ENCODE assay signal across 14 mouse cellular contexts in genomic region chr8:120685591-120685990, GRCm38 (mm10). TPM values are rescaled to one million over a fixed set of nuclear protein-coding genes. Genes with fewer than 3 reads are reported as not detected.
A peak's percentile ranks its signal among the peaks of the same experiment; 100 is the strongest.
DNase-seq lines count a peak whose midpoint lies in the region; ATAC-seq lines count a peak whose summit lies in the region.
"Had no signal": no experiment of that assay in that cellular context is flagged by ENCODE, and none has a peak within 500 bp of the region (broad histone marks: within the 10 kb centered on the region; RNA-seq: fewer than 3 reads in every experiment).

No protein-coding gene starts in this region.

- peak overlapping the region; percentile 46; the same call in 1 of the 2 replicates for H3K27ac ChIP-seq in lung, embryonic 16.5 days (ENCODE audit: low read length)
- H3K27ac ChIP-seq in embryonic facial prominence, embryonic 14.5 days (replicated peaks; ENCODE audit: low read depth, low read length): peak overlapping the region; percentile 67
- peak overlapping the region; percentile 77 for H3K27ac ChIP-seq in limb, embryonic 15.5 days
- peak overlapping the region; percentile 48 for H3K27ac ChIP-seq in stomach, embryonic 16.5 days (ENCODE audit: low read length)
- H3K27ac ChIP-seq in hindbrain, embryonic 10.5 days: no peak overlapping the region
- H3K27ac ChIP-seq: midbrain, embryonic 12.5 days had no signal

- ATAC-seq in lung, embryonic 16.5 days (ENCODE audit: low read depth): no peak
- ATAC-seq in embryonic facial prominence, embryonic 14.5 days (ENCODE audit: low read depth): no peak
- no peak for ATAC-seq in limb, embryonic 15.5 days (ENCODE audit: insufficient number of reproducible peaks, low FRiP score, low TSS enrichment, low read depth)
- ATAC-seq in stomach, embryonic 16.5 days (ENCODE audit: insufficient read depth, low FRiP score): no peak
- ATAC-seq: forebrain, embryonic 16.5 days; Patski had no signal

- H3K9me3 ChIP-seq in lung, embryonic 16.5 days (ENCODE audit: control insufficient read depth, low read length): no peaks in the 10 kb centered on the region
- H3K9me3 ChIP-seq in embryonic facial prominence, embryonic 14.5 days (ENCODE audit: control insufficient read depth, low read length): no peaks in the 10 kb centered on the region
- no peaks in the 10 kb centered on the region for H3K9me3 ChIP-seq in limb, embryonic 15.5 days
- no peaks in the 10 kb centered on the region for H3K9me3 ChIP-seq in stomach, embryonic 16.5 days (replicated peaks; ENCODE audit: control insufficient read depth, low read length)
- no peaks in the 10 kb centered on the region for H3K9me3 ChIP-seq in hindbrain, embryonic 10.5 days
- H3K9me3 ChIP-seq: midbrain, embryonic 12.5 days had no signal

- no peak overlapping the region for H3K4me2 ChIP-seq in lung, embryonic 16.5 days (ENCODE audit: low read depth, low read length)
- H3K4me2 ChIP-seq in embryonic facial prominence, embryonic 14.5 days (ENCODE audit: low read depth, low read length): no peak overlapping the region
- H3K4me2 ChIP-seq in limb, embryonic 15.5 days: no peak overlapping the region
- H3K4me2 ChIP-seq in stomach, embryonic 16.5 days (ENCODE audit: low read depth, low read length): no peak overlapping the region
- H3K4me2 ChIP-seq: midbrain, embryonic 12.5 days had no signal

- WGBS in lung, embryonic 16.5 days: 84% methylated on average over 8 of the region's 8 CpGs
- 81% methylated on average over 8 of the region's 8 CpGs for WGBS in embryonic facial prominence, embryonic 14.5 days
- 85% methylated on average over 8 of the region's 8 CpGs for WGBS in limb, embryonic 15.5 days
- 79% methylated on average over 8 of the region's 8 CpGs for WGBS in stomach, embryonic 16.5 days
- WGBS in hindbrain, embryonic 10.5 days: 85% methylated on average over 8 of the region's 8 CpGs

- peaks cover 13% of the 10 kb centered on the region for H3K27me3 ChIP-seq in lung, embryonic 16.5 days (ENCODE audit: control insufficient read depth, insufficient read depth, low read depth, low read length)
- H3K27me3 ChIP-seq in embryonic facial prominence, embryonic 14.5 days (replicated peaks; ENCODE audit: control insufficient read depth, insufficient read depth, low read length): no peaks in the 10 kb centered on the region
- peaks cover 5% of the 10 kb centered on the region; the same call in 1 of the 2 replicates for H3K27me3 ChIP-seq in limb, embryonic 15.5 days
- H3K27me3 ChIP-seq in stomach, embryonic 16.5 days (ENCODE audit: control insufficient read depth, insufficient read depth, low read length): no peaks in the 10 kb centered on the region
- H3K27me3 ChIP-seq in hindbrain, embryonic 10.5 days (ENCODE audit: insufficient read depth, poor library complexity, severe bottlenecking): peaks cover 10% of the 10 kb centered on the region; the same call in 1 of the 2 replicates

- H3K36me3 ChIP-seq in lung, embryonic 16.5 days (ENCODE audit: control insufficient read depth, insufficient read depth, low read length): no peaks in the 10 kb centered on the region
- no peaks in the 10 kb centered on the region for H3K36me3 ChIP-seq in embryonic facial prominence, embryonic 14.5 days (ENCODE audit: control insufficient read depth, insufficient read depth, low read length)
- H3K36me3 ChIP-seq in limb, embryonic 15.5 days: no peaks in the 10 kb centered on the region
- no peaks in the 10 kb centered on the region for H3K36me3 ChIP-seq in stomach, embryonic 16.5 days (ENCODE audit: control insufficient read depth, insufficient read depth, low read length)
- no peaks in the 10 kb centered on the region for H3K36me3 ChIP-seq in hindbrain, embryonic 10.5 days
- H3K36me3 ChIP-seq: midbrain, embryonic 12.5 days had no signal

- no peak overlapping the region for H3K4me3 ChIP-seq in lung, embryonic 16.5 days (ENCODE audit: low read length)
- H3K4me3 ChIP-seq in embryonic facial prominence, embryonic 14.5 days (ENCODE audit: low read depth, low read length): no peak overlapping the region
- no peak overlapping the region for H3K4me3 ChIP-seq in limb, embryonic 15.5 days
- no peak overlapping the region for H3K4me3 ChIP-seq in stomach, embryonic 16.5 days (replicated peaks; ENCODE audit: low read length)
- H3K4me3 ChIP-seq in hindbrain, embryonic 10.5 days: no peak overlapping the region
- H3K4me3 ChIP-seq: midbrain, embryonic 12.5 days had no signal

- peaks cover 5% of the 10 kb centered on the region; the same call in 1 of the 2 replicates for H3K4me1 ChIP-seq in lung, embryonic 16.5 days (replicated peaks; ENCODE audit: control insufficient read depth, insufficient read depth, low read length)
- H3K4me1 ChIP-seq in embryonic facial prominence, embryonic 14.5 days (ENCODE audit: control insufficient read depth, insufficient read depth, low read length): peaks cover 9% of the 10 kb centered on the region; the same call in 1 of the 2 replicates
- H3K4me1 ChIP-seq in limb, embryonic 15.5 days: peaks cover 22% of the 10 kb centered on the region
- H3K4me1 ChIP-seq in stomach, embryonic 16.5 days (ENCODE audit: control insufficient read depth, insufficient read depth, low read length): peaks cover 20% of the 10 kb centered on the region
- peaks cover 21% of the 10 kb centered on the region for H3K4me1 ChIP-seq in hindbrain, embryonic 10.5 days (replicated peaks)
- H3K4me1 ChIP-seq: midbrain, embryonic 12.5 days had no signal

- H3K9ac ChIP-seq in lung, embryonic 16.5 days (ENCODE audit: low read length): no peak overlapping the region; the same call in 1 of the 2 replicates
- 0 out of 2 replicates have a peak overlapping the region, but pooled peaks have one; percentile 25 for H3K9ac ChIP-seq in embryonic facial prominence, embryonic 14.5 days (ENCODE audit: low read depth, low read length)
- no peak overlapping the region for H3K9ac ChIP-seq in limb, embryonic 15.5 days
- H3K9ac ChIP-seq in stomach, embryonic 16.5 days (ENCODE audit: low read length): no peak overlapping the region; the same call in 1 of the 2 replicates
- H3K9ac ChIP-seq: midbrain, embryonic 12.5 days had no signal

- no peak for DNase-seq in lung, postnatal 14 days
- no peak for DNase-seq in embryonic facial prominence, embryonic 14.5 days (ENCODE audit: low spot score)
- no peak for DNase-seq in neural tube, embryonic 10.5 days (ENCODE audit: extremely low spot score, low spot score)
- no peak for DNase-seq in hindbrain, embryonic 10.5 days (ENCODE audit: low spot score)
- DNase-seq: cerebellum, postnatal 14 days; kidney, adult 11 months; kidney, postnatal 36 days; lung, adult 2 months had no signal

RNA-seq across cellular contexts. Expression of gene Emc8, which starts 17.2 kb away (rescaled TPM):
- 237 and 248 TPM in 2 replicates for polyA plus RNA-seq in lung, embryonic 16.5 days (2015; fragmentation: Nextera tagmentation; extraction: Ambion mirVana)
- 221 and 243 TPM in 2 replicates for polyA plus RNA-seq in embryonic facial prominence, embryonic 14.5 days (2014; fragmentation: Nextera tagmentation; extraction: Ambion mirVana)
- 205 and 218 TPM in 2 replicates for polyA plus RNA-seq in limb, embryonic 15.5 days (2015; fragmentation: Nextera tagmentation; extraction: Ambion mirVana)
- 215 TPM in 2 replicates for polyA plus RNA-seq in stomach, embryonic 16.5 days (2015; fragmentation: Nextera tagmentation; extraction: Ambion mirVana)
- 312 and 362 TPM in 2 replicates for polyA plus RNA-seq in hindbrain, embryonic 10.5 days (2016; fragmentation: Nextera tagmentation; extraction: Ambion mirVana)

RNA-seq across cellular contexts. Expression of gene Cox4i1, which starts 17.6 kb away (rescaled TPM):
- 1,058 and 1,114 TPM in 2 replicates for polyA plus RNA-seq in lung, embryonic 16.5 days (2015; fragmentation: Nextera tagmentation; extraction: Ambion mirVana)
- 977 and 1,053 TPM in 2 replicates for polyA plus RNA-seq in embryonic facial prominence, embryonic 14.5 days (2014; fragmentation: Nextera tagmentation; extraction: Ambion mirVana)
- 903 and 912 TPM in 2 replicates for polyA plus RNA-seq in limb, embryonic 15.5 days (2015; fragmentation: Nextera tagmentation; extraction: Ambion mirVana)
- 1,110 and 1,163 TPM in 2 replicates for polyA plus RNA-seq in stomach, embryonic 16.5 days (2015; fragmentation: Nextera tagmentation; extraction: Ambion mirVana)
- 921 and 1,059 TPM in 2 replicates for polyA plus RNA-seq in hindbrain, embryonic 10.5 days (2016; fragmentation: Nextera tagmentation; extraction: Ambion mirVana)

RNA-seq across cellular contexts. Expression of gene Gm27021, which starts 17.7 kb away (rescaled TPM):
- polyA plus RNA-seq in lung, embryonic 16.5 days (2015; fragmentation: Nextera tagmentation; extraction: Ambion mirVana): 2.5 and 3.2 TPM in 2 replicates
- polyA plus RNA-seq in embryonic facial prominence, embryonic 14.5 days (2014; fragmentation: Nextera tagmentation; extraction: Ambion mirVana): 2.7 and 3.3 TPM in 2 replicates
- 2.2 and 5.0 TPM in 2 replicates for polyA plus RNA-seq in limb, embryonic 15.5 days (2015; fragmentation: Nextera tagmentation; extraction: Ambion mirVana)
- polyA plus RNA-seq in stomach, embryonic 16.5 days (2015; fragmentation: Nextera tagmentation; extraction: Ambion mirVana): 1.9 and 2.0 TPM in 2 replicates
- polyA plus RNA-seq in hindbrain, embryonic 10.5 days (2016; fragmentation: Nextera tagmentation; extraction: Ambion mirVana): 3.2 and 4.0 TPM in 2 replicates

RNA-seq across cellular contexts. Expression of gene 1190005I06Rik, which starts 38.2 kb away (rescaled TPM):
- 4.5 and 5.4 TPM in 2 replicates for polyA plus RNA-seq in lung, embryonic 16.5 days (2015; fragmentation: Nextera tagmentation; extraction: Ambion mirVana)
- 6.9 and 7.4 TPM in 2 replicates for polyA plus RNA-seq in embryonic facial prominence, embryonic 14.5 days (2014; fragmentation: Nextera tagmentation; extraction: Ambion mirVana)
- 7.7 and 9.9 TPM in 2 replicates for polyA plus RNA-seq in limb, embryonic 15.5 days (2015; fragmentation: Nextera tagmentation; extraction: Ambion mirVana)
- 3.4 TPM in 2 replicates for polyA plus RNA-seq in stomach, embryonic 16.5 days (2015; fragmentation: Nextera tagmentation; extraction: Ambion mirVana)
- 2.8 and 4.7 TPM in 2 replicates for polyA plus RNA-seq in hindbrain, embryonic 10.5 days (2016; fragmentation: Nextera tagmentation; extraction: Ambion mirVana)

RNA-seq across cellular contexts. Expression of gene Irf8, which starts 50.6 kb away (rescaled TPM):
- polyA plus RNA-seq in lung, embryonic 16.5 days (2015; fragmentation: Nextera tagmentation; extraction: Ambion mirVana): 19.1 and 22.5 TPM in 2 replicates
- 7.4 and 8.9 TPM in 2 replicates for polyA plus RNA-seq in embryonic facial prominence, embryonic 14.5 days (2014; fragmentation: Nextera tagmentation; extraction: Ambion mirVana)
- 5.9 and 8.8 TPM in 2 replicates for polyA plus RNA-seq in limb, embryonic 15.5 days (2015; fragmentation: Nextera tagmentation; extraction: Ambion mirVana)
- 22.3 and 25.4 TPM in 2 replicates for polyA plus RNA-seq in stomach, embryonic 16.5 days (2015; fragmentation: Nextera tagmentation; extraction: Ambion mirVana)
- 5.4 and 6.3 TPM in 2 replicates for polyA plus RNA-seq in hindbrain, embryonic 10.5 days (2016; fragmentation: Nextera tagmentation; extraction: Ambion mirVana)
